Mouse (Mus musculus) myocyte (in vitro differentiated cells): ENCODE measurements around the gene Ptdss2.

ENCODE experiments used
- CEBPB ChIP-seq: IDR thresholded peaks from 2 replicates; pipeline ENCODE4 v1.6.1; 2011; ENCODE audit warnings: mild to moderate bottlenecking, moderate library complexity; ENCODE audit not compliant: poor library complexity, insufficient read depth, severe bottlenecking
- MAX ChIP-seq: IDR thresholded peaks from one replicate; pipeline ENCODE4 v1.6.1; 2011; ENCODE audit warnings: low read depth, mild to moderate bottlenecking, control low read depth
- MYOD1 ChIP-seq, 3 experiments: IDR thresholded peaks; one replicate each; pipeline ENCODE4 v1.6.1; 2011; ENCODE audit warnings: control low read depth in 2 of 3, low read depth in 2 of 3, mild to moderate bottlenecking in 2 of 3, moderate library complexity in 1 of 3; ENCODE audit not compliant: insufficient read length in 2 of 3, control insufficient read depth in 1 of 3
- MYOG ChIP-seq, 3 experiments: IDR thresholded peaks; one replicate each; pipeline ENCODE4 v1.6.1; 2011; ENCODE audit warnings: control low read depth in 2 of 3, low read depth in 2 of 3, mild to moderate bottlenecking in 2 of 3; ENCODE audit not compliant: insufficient read length in 2 of 3, control insufficient read depth in 1 of 3, insufficient read depth in 1 of 3
- POLR2A ChIP-seq: IDR thresholded peaks from one replicate; pipeline ENCODE4 v1.6.1; 2011; ENCODE audit warnings: low read depth, mild to moderate bottlenecking, control low read depth, moderate library complexity; ENCODE audit not compliant: insufficient read length
- POLR2AphosphoS2 ChIP-seq: IDR thresholded peaks from one replicate; pipeline ENCODE4 v1.6.1; 2011; ENCODE audit warnings: low read depth, control low read depth; ENCODE audit not compliant: insufficient read length
- USF1 ChIP-seq: IDR thresholded peaks from one replicate; pipeline ENCODE4 v1.6.1; 2011; ENCODE audit warnings: low read depth, mild to moderate bottlenecking, control low read depth, moderate library complexity

GRCm38 (mm10) chr7:141097177-141097576 is 25.0 kb upstream of the Ptdss2 start:
- TF ChIP-seq POLR2A: no peak
- no peak for TF ChIP-seq POLR2AphosphoS2
- no peak for TF ChIP-seq CEBPB
- no peak for TF ChIP-seq MAX
- no peak for TF ChIP-seq MYOG (IDR thresholded peaks at IDR 0.05; ENCODE audit: control insufficient read depth in 1 of 3, insufficient read depth in 1 of 3, insufficient read length in 2 of 3, low read depth in 2 of 3)
- no peak for TF ChIP-seq USF1
- TF ChIP-seq MYOD1 (IDR thresholded peaks at IDR 0.05; ENCODE audit: control insufficient read depth in 1 of 3, insufficient read length in 2 of 3, low read depth in 2 of 3): no peak
